Mouse (Mus musculus) forelimb bud, embryonic 11.5 days (tissue): Measurements from ENCODE around the gene Vars2.

Experiments
- DNase-seq: peaks from one replicate; pipeline ENCODE4 v3.0.0-alpha.2; 2012; ENCODE audit warnings: low read depth, low spot score

Vars2 gene

DNA sequence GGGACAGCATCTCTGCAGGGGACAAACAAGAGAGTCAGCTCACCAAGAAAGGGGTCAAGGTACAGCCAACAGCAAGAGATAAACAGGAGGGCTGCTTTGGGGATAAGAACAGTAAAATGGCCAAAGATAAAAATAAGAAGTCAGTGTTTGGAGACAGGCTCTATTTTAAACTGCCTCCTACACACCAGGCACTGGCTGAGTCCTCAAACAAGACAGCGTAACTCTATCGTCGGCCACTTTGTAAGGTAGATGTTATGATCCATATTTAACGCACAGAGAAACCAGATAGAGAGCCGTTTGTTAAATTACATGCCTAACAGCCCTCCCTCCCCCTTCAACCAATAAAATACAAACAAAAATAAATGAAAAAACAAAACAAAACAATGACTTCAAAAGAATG is 26.5 kb upstream of the Vars2 start:
- DNase-seq = no peak

- no peak for DNase-seq
These were observed 25.0 kb upstream of the Vars2 start for GRCm38 (mm10) chr17:35692368-35692767.

DNA sequence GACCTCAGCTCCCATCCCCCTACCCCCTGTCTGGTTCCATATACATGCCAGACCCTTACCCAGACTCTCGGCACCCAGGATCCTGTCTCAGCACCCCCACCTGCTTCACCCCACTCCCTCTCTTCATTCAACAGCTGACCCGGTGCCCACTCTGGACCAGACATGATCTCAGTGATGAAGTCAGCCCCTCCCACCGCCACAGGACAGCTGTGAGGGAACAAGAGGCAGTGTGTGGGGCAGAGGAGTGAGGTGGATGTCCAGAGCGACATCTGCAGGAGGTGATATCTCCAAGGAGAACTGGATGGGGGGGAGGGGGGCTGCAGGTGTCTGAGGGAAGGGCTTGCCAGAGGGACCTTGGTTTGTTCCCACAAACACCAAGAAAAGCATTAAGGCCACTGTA is 24.4 kb upstream of the Vars2 start:
- no peak for DNase-seq

GRCm38 (mm10) chr17:35689936-35690645 is 22.7 kb upstream of the Vars2 start:
- no peak for DNase-seq

DNA sequence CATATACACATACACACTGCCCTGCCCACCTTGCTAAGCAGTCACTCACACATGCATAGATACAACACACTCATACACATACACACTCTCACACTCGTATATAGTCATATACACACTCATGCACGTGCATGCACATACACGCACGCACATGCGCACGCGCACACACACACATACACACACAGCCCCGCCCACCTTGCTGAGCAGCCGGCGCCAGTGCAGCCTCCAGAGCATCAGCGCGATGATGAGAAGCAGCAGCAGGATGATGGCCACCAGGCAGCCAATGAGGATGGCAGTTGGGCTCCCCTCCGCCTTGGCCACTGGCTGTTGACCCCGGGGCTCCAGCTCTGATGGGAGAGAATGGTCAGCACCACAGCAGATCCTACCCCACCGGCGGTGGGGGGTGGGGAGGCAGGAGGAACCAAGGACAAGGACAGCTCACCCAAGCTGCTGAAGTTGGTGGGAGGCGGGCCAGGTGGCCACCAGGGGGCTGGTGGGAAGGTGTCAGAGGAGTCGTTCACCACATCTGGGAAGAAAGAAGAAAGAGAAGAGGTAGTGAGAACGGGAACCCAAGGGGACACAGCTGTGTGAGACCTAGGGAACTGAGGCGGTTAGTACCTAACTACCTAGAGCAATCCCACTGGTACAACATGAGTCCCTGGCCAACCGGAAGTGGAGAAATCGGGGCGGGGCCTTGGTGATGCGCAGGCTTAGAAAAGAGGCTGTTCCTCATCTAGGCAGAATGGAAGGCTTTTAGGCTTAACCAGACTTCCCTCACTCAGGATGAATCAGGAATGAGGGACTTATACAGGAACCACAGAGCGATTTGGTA is 21.2 kb upstream of the Vars2 start:
- DNase-seq = no peak

DNA sequence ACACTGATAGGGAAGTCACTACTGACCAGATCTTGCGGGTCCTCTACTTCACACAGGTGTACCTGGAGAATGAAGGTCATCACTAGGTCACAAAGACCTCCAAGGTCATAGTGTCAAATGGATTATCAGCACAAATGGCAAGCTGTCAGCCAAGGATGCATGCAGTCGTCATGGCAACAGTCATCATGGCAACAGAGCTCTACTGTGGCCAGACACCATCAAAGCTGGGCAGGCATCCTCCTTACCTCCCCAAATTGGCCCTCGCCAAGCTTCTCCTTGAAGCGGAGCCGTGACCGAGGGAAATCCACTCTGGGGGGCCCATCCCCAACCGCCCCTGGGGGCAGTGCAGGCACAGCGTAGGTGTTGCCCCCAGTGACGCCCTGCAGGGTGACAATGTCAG is 17.7 kb upstream of the Vars2 start:
- DNase-seq = no peak

- no peak for DNase-seq
These were observed 14.6 kb upstream of the Vars2 start for GRCm38 (mm10) chr17:35681986-35682385.

GRCm38 (mm10) chr17:35680591-35680990 is 13.2 kb upstream of the Vars2 start:
- no peak for DNase-seq

DNA sequence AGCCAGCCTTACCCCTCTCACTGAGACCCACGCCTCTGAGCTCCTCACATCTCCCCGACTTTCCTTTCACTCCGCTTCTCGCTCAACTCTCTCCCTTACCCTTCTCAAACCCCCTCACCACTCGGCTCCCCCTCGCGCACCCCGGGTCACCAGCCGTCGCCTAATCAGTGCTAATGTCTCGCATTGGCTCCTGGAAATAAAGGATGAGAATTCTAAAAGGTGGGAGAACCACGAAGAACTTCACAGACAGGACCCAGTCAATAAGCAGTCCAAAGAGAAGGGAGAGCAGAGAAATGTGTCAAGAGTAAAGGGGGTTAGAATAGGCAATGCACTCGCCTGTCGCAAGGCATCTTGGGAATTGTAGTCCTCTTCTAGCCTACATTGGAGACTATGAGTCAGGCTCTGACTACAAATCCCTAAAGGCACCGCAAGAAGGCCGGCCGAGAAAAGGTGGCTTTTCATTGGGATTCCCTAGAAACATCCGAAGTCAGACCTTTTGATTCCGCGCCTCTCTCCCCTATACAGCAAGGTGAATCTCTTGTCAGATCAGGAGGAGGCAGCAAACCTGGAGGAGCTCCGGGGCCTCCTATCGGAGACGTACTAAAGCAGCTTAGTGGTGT is 6.1 kb upstream of the Vars2 start, which contains the start of gene Gtf2h4:
Gtf2h4 (minus strand) TSS at position 324 of the 620 bp plus-strand sequence.
- DNase-seq = peak; percentile 93

DNA sequence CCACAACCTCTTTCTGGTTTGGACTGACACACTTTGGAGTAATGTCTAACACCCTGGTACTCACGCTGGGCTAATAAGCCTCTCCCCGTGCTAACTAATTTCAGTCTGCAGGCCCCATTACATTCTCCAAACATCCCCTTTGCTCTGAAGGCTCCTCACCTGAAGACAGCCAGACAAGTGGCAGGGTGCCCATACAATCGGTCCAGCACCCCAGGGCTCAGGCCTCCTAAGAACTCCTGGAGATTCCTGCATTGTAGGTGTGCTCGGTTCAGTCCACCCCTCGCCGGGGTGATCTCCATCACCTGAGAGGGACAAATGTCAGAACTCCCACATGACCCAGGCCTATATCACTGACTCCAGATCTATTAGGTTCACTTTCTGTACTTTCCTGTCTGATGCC is 5.1 kb upstream of the Vars2 start:
- DNase-seq = no peak

GRCm38 (mm10) chr17:35671846-35672245 is 4.5 kb upstream of the Vars2 start:
- no peak for DNase-seq

GRCm38 (mm10) chr17:35669731-35670130 is 2.3 kb upstream of the Vars2 start:
- no peak for DNase-seq

DNA sequence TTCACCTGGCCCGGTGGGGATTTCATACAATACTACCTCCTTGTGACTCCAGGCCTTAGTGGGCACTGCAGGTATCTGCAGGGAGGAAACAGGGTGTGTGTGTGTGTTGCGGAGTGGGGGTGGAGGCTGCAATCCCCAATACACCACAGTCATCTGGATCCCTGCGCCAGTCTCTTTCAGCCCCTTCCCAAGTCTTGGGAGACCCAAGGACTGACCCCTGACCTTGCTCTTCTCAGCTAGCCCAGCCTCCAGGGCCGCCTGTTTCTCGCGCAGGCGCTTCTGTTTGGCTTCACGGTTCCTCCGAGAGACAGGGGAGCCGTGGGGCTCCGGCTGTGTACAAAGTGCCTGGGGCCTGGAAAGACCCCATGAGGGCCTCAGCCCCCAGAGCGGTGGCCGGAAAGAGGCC is 538 bp downstream of the Vars2 start:
- peak; percentile 43 for DNase-seq

- DNase-seq = no peak
These were observed 1.4 kb downstream of the Vars2 start for GRCm38 (mm10) chr17:35665957-35666515.

DNA sequence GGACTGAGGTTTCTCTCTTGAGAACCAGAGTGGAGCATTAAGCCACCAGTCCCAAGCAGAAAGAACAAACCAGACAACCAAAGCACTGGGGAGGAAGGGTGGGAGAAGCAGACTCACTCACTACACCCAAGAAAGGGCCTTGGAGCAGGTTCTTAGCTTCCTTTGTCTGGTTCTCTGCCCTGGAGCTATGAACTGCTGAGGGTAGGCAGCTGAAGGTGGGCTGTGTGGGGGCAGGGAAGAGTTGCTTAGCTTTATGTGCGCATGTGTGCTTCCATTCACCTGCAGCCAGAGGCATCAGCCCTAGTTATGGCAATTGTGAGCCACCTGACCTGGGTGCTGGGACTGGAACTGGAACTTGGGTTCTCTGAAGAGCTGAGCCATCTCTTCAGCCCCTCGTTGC is 14.3 kb downstream of the Vars2 start:
- DNase-seq = no peak

DNA sequence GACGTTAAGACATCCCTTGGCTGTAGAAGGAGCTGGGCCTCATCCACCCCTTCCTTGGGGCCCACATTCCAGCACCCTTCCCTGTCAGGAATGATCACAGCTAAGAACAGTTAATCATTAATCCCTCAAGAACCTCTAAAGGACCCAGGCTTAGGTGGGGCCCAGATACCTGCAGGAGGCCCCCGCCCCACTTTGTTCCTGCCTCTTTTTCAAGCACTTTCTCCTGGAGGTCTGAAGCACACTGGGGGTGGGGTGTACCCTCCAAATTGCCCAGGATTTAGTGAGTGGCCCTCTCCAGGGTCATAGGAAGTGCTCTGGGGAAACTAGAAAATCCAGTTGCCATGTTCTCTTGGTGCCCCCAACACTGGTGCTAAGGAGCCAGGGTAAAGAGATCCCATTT is 18.0 kb downstream of the Vars2 start:
- no peak for DNase-seq

GRCm38 (mm10) chr17:35643609-35644236 is 23.7 kb downstream of the Vars2 start, which contains the start of gene Mucl3:
Gene Mucl3 (minus strand): TSS chr17:35643695.
- no peak for DNase-seq

GRCm38 (mm10) chr17:35639352-35639751 is 28.0 kb downstream of the Vars2 start:
- no peak for DNase-seq

DNA sequence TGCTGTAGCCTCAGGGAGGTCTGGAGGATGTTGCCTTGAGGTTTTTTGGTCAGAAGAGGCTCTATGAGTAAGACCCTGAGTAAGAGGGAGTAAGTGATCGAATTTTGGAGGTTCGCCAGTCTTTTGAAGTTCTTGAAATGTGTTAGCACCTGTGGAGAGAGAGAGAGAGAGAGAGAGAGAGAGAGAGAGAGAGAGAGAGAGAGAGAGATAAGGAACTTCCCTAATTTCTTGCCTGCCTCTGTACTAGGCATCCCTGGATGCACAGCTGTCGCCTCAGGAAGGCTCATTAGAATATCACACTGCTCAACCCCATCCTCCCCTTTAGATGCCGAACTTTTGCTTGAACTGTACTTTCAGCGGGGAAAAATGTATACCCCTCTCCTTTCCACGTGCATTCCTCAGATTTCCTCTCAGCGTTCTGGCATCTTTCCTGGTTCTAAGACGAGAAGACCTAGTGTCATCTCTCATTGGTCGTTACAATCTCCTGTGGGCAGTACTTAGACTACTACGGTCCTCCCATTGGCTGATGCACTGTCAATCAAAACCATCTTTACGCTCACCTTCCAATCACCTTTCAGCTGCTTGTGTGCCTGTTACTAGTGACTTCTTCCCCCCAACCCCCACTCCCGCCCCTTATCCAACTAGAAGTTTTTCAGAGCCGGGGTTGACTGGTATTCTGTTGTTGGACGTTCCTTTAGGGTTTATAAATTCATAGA is 28.8 kb downstream of the Vars2 start:
- peak; percentile 65 for DNase-seq

GRCm38 (mm10) chr17:35636363-35636762 is 31.0 kb downstream of the Vars2 start:
- no peak for DNase-seq

DNA sequence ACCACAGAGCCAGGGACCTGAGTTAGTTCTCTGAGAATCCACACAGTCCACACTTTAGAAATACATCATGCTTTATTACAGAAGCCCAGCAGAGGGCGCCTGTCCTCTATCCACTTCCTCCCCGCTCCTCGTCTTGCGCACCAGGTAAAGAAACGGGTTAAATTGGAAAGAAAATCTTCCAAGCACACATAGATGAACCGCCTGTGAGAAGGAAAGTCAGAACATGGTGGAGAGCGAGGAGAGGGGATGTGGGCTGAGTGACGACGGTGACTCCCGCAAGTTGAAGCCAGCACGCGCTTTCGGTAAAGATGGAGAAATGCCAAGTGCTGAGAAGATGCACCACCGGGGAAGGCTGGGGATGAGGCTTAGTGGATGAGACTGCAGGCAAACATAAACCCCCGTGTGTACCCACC is 31.7 kb downstream of the Vars2 start:
- DNase-seq = peak; percentile 74
